Mouse (Mus musculus): Measurements from ENCODE around the gene Birc7.
A peak's percentile ranks its signal among the peaks of the same experiment; 100 is the strongest.

Birc7 gene

GRCm38 (mm10) chr2:180967010-180967763 is 38.4 kb downstream of the Birc7 start, which contains the start of gene Arfgap1:
Arfgap1 (plus strand) TSS chr2:180967225.
- peak; percentile 92 to 94 for DNase-seq

GRCm38 (mm10) chr2:180981133-180981532 is 52.3 kb downstream of the Birc7 start:
- no peak for DNase-seq

All from lung, adult 18-20 months (tissue).